Mouse (Mus musculus): ENCODE results near the gene Kansl1. TPM values are rescaled to one million over a fixed set of nuclear protein-coding genes. Genes with fewer than 3 reads are reported as not detected.

Gene Kansl1
- total RNA-seq, 2 experiments from 2014 or later = 61.0 to 69.9 TPM

DNA sequence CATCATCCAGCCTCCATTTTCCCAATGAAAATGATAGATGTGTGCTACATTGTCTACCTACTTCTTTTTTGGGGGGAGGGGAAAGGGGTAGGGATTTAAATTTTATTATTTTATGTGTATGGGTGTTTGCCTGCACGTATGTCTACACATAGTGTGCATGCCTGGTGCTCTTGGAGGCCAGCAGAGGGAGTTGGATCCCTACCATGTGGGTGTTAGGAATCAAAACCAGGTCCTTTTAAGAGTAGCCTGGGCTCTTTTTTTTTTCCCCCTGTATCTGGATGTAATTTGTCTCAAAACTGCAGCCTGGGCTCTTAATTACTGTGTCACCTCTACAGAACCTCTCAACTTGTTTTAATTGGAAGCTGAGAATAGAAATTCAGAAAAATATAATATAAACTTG lies 89.0 kb downstream of the Kansl1 start:
- no peak for DNase-seq (ENCODE audit: extremely low spot score in 1 of 2, low spot score in 1 of 2)

DNA sequence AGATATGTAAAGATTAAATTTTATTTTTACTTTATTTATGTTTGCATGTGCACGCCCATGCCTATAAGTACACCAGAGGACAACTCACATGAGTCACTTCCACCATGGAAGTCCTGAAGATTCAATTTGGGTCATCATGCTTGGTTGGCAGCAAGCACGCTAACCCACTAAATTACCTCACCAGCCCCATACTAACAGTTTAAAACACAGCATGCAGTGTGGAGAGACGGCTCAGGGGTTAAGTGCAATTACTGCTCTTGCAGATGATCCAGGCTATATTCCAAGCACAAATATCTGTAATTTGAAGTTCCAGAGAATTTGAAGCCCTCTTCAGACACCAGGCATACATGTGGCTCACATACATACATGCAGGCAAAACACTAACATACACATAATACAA lies 92.4 kb downstream of the Kansl1 start:
- DNase-seq (ENCODE audit: extremely low spot score in 1 of 2, low spot score in 1 of 2) = no peak

- DNase-seq (ENCODE audit: extremely low spot score in 1 of 2, low spot score in 1 of 2) = no peak
Observed at GRCm38 (mm10) chr11:104367486-104368190, 101.0 kb downstream of the Kansl1 start.

- no peak for DNase-seq (ENCODE audit: extremely low spot score in 1 of 2, low spot score in 1 of 2)
Observed at GRCm38 (mm10) chr11:104363823-104364600, 104.6 kb downstream of the Kansl1 start.

DNA sequence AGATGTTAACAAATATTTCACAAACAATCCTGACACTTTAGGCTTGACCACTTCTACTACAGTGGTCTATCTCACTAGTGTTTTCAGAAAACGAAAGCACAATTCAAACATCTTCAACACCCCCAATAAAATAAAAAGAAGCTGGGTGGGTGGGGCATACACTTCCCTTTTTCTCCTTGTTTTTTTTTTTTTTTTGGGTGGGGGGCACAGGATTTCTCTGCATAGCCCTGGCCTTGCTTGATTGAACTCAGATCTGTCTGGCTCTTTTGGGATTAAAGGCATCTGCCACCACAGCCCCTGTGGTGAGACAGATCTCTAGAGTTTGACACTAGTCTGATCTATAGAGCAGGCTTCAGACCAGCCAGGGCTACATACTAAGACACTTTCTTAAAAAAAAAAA lies 106.0 kb downstream of the Kansl1 start:
- DNase-seq (ENCODE audit: extremely low spot score in 1 of 2, low spot score in 1 of 2) = no peak

DNA sequence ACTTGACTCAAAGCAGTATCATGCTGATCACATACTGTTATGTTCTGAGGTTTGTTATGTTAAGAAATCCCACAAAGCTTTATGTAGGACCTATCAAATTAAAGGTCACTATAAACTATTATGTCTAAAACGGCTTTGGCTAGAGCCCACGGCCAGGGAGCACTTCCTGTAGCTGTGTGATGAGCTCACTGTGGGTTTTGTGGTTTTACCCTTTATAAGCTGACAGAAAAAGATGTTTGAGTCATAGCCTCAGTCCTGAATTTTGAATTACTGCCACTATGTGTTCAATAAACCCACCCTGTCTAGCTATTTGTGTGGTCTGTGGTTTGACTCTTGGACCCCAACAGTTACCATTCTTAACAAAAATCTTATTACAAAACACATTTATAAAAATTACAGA lies 106.9 kb downstream of the Kansl1 start:
- DNase-seq (ENCODE audit: extremely low spot score in 1 of 2, low spot score in 1 of 2) = no peak

DNA sequence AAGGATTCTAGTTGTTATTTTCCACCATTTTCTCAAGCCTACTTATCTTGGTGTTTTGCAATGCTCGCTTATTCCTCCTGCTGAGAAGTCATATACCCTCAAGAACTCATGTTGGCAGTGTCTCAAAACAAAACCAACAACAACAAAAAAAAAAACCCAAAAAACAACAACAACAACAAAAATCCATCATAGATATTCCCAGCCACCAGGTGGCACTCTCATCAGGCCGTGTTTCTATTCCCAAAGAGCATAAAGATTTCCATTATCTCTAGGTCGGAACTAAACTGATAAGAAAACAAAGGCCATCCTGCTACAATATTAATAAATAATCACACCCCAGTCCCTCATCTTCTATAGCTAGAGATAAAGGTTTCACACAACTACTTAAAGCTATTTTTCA lies 121.7 kb downstream of the Kansl1 start:
- DNase-seq (ENCODE audit: extremely low spot score in 1 of 2, low spot score in 1 of 2) = peak in 1 of 2 experiments; percentile 52

GRCm38 (mm10) chr11:104334946-104335345 lies 133.7 kb downstream of the Kansl1 start:
- DNase-seq (ENCODE audit: extremely low spot score in 1 of 2, low spot score in 1 of 2) = no peak

DNA sequence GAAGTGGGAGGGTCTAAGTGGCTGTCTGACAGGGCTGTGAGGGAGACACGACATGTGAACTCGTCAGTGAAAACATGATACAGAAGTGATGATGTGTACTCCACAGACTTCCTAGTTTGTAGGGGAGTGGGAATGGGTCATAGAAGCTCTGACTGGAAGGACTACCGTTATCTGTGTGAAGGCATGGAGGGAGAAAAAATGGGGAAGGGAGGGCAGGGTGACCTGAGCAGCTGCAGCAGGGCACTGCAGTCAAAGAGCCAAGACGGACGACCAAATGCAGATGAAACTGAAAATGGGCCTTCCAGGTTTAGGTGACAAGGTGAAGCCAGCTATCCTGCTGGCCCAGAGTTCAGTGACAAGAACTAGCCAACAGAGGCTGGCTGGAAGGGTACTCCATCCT lies 134.5 kb downstream of the Kansl1 start:
- no peak for DNase-seq (ENCODE audit: extremely low spot score in 1 of 2, low spot score in 1 of 2)

DNA sequence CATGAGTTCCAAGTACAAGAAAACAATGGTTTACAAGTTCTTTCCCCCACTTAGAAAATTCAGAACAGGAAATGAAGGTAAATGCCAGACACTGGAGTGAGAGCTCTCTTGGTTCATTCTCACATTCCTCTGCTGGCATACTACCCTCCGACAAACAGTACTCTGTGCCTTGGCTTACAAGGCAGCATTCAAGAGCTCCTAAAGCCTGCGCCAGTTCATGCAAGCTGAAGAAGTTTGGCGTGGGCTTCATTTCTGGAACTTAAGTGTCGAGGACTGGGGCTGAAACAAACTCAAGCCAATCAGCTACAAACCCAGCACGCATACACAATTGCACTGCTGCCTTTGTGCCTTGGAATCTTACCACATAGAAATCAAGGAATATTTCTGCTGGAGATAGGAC lies 136.6 kb downstream of the Kansl1 start:
- no peak for DNase-seq (ENCODE audit: extremely low spot score in 1 of 2, low spot score in 1 of 2)

- no peak for DNase-seq (ENCODE audit: extremely low spot score in 1 of 2, low spot score in 1 of 2)
Observed at GRCm38 (mm10) chr11:104331208-104331607, 137.5 kb downstream of the Kansl1 start.

GRCm38 (mm10) chr11:104330151-104330550 lies 138.5 kb downstream of the Kansl1 start:
- DNase-seq (ENCODE audit: extremely low spot score in 1 of 2, low spot score in 1 of 2) = no peak

DNA sequence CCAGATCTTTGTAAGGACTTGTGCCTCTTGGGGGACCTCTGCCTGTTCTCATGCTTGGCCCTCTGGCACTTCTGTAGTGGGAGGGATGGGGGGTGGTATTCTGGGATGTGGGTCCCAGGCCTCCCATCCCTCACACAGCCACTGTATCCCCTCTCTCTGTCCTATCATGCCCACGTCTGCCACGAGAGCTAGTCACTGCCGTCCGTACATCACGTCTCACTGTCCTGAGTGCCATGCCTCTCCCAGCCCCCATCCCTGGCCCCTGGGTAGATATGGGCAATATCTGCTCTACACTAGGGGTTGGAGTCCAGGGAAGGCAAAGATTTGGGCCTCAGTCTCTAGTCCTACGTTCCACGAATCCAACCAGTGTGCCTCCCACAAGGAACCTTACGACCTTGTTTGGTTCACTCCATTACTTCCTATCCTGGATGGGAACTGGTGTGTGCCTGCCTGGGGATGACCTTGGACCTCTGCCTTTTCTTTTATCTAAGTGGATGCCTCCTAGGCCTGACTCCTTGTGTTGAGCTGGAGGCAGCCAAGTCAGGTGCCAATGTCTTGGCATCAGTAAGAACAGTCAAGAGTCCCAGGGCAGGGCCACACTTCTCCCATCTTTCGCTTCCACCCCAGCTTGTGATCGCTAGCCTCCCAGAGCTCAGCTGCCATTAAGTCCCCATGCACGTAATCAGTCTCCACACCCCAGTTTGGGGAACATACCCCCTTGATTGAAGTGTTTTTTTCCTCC lies 139.3 kb downstream of the Kansl1 start:
- no peak for DNase-seq (ENCODE audit: extremely low spot score in 1 of 2, low spot score in 1 of 2)

DNA sequence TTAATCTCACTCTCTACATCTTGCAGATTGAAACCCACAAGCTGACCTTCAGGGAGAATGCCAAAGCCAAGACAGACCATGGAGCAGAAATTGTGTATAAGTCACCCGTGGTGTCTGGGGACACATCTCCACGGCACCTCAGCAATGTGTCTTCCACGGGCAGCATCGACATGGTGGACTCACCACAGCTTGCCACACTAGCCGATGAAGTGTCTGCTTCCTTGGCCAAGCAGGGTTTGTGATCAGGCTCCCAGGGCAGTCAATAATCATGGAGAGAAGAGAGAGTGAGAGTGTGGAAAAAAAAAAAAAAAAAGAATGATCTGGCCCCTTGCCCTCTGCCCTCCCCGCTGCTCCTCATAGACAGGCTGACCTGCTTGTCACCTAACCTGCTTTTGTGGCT lies 140.7 kb downstream of the Kansl1 start:
- no peak for DNase-seq (ENCODE audit: extremely low spot score in 1 of 2, low spot score in 1 of 2)

DNA sequence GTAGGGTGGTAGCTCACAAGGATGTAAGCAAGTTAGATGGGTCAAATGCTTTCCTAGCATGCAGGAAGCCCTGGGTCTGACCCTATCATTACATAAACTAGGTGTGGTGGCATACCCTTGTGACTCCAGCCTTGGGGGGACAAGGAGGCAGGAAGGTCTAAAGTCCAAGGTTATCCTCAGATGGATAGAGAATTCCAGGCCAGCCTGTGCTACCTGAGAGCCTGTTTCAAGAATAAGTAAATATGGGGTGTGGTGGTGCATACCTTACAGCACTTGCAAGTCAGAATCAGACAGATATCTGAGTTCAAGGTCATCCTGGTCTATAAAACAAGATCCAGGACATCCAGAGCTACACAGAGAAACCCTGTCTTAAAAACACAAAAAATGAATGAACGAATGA lies 141.2 kb downstream of the Kansl1 start:
- no peak for DNase-seq (ENCODE audit: extremely low spot score in 1 of 2, low spot score in 1 of 2)

DNA sequence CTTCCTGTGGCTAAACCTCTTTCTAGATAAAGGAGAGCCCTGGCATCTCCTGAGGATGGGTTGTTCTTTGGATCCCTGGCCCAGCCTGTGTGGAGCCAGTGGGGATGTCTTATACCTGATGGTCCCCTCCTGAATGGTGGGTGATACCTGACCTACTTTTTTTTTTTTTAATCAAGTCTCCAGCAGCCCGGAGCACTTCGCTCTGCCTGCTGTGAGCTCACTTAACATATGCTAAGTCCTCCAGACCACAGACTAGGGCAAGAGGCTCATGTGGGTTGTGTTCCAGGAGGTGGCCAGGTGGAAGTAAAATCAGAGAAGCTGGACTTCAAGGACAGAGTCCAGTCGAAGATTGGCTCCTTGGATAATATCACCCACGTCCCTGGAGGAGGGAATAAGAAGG lies 146.5 kb downstream of the Kansl1 start:
- no peak for DNase-seq (ENCODE audit: extremely low spot score in 1 of 2, low spot score in 1 of 2)

- no peak for DNase-seq (ENCODE audit: extremely low spot score in 1 of 2, low spot score in 1 of 2)
Observed at GRCm38 (mm10) chr11:104320511-104320910, 148.2 kb downstream of the Kansl1 start.

DNA sequence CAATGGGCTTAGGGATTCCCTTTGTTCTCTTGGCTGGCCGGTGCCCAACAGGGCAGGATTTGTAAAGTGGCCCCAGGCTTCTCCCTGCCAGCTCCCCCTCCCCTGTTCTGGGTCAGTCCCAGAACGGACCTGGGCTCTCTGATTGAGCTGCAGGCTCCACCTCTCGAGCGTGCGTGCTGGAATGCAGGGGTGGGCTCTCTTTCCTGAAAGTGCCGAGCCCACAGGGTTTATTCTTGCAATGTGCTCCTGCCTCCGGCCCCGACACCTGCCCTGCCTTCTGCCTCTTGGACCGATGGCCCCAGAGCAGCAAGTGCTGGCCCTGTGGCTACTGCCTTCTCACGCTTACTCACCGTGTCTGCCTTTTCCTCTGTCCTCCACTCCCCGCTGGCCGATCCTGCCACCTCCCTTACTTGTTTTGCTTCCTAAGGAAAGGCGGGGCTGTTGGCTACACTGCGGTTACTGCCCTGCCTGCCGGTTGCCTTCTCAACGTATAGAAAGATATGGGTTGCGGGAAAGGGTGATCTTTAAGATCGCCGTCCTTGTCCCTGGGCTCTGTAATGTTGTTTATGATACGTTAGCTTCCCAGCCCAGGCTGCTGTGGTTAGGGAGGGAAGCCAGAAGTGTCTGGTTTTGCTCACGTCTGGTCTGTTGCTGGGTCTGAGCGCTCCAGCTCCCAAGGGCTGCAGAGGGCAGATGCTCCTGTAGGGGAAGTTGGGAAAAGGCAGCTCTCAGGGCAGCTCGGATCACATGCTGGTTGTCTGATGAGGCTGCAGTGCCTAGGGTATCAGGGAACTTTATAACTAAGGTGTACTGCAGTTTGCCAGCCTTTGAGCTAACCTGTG lies 149.5 kb downstream of the Kansl1 start:
- no peak for DNase-seq (ENCODE audit: extremely low spot score in 1 of 2, low spot score in 1 of 2)

DNA sequence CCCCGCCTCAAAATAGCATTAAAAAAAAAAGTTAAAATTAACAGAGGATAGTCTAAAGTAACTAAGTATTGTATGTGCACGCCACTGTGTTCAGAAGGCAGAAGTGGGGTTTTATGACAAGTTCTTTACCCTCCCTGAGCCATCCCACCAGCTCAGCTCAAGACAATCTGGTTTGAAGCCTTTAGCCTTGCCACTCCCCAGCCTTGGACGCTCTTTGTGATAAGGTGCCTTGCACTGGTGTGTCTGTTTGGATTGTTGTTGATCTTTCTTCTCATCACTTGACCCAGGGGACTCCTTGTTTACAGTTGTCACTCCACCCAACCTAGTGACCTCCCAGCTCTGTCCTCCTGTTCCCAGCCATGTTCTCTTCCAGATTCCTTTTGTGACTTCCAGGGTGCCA lies 151.0 kb downstream of the Kansl1 start:
- no peak for DNase-seq (ENCODE audit: extremely low spot score in 1 of 2, low spot score in 1 of 2)

- DNase-seq (ENCODE audit: extremely low spot score in 1 of 2, low spot score in 1 of 2) = no peak
Observed at GRCm38 (mm10) chr11:104316685-104317400, 151.8 kb downstream of the Kansl1 start.
